Mouse (Mus musculus): ENCODE results near the gene Dbn1.
A peak's percentile ranks its signal among the peaks of the same experiment; 100 is the strongest.

The Dbn1 gene

DNA sequence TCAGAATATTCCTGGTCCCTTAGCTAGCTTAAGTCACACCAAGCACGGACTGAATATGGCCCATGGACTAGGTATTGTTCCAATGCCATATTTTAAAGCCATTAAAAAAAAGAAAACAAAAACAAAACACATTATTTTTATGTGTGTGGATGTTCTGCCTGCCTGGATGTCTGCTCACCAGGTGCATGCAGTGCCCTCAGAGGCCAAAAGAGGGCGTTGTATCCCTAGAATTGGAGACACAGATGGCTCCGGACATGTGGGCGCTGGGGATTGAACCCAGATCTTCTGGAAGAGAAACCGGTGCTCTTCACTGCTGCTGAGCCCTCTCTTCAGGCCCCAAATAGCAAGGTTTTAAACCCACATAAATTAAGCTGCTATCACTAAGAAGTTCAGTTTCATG is 9.9 kb downstream of the Dbn1 start:
- DNase-seq (ENCODE audit: low spot score in 2 of 2), result peak in 1 of 2 experiments; percentile 62

DNA sequence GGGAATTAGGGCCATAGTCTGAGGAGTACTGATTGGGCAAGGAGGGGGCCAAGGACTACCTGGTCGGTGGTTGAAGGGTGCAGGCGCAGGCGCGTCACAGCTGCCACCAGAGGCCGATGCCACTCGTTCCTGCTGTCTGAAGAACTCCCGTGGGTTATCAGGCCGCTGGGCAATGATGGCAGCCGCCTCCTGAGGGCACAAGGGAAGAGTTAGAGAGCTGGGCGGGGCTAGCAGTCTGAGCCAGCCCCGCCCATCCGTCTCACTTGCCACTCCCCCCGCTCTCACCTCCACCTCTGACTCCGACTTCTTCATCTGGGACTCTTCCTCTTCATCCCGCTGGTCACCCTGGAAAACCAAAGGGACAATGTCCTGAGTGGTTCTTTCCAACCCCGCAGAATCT is 10.4 kb downstream of the Dbn1 start:
- no peak for DNase-seq (ENCODE audit: low spot score in 2 of 2)

DNA sequence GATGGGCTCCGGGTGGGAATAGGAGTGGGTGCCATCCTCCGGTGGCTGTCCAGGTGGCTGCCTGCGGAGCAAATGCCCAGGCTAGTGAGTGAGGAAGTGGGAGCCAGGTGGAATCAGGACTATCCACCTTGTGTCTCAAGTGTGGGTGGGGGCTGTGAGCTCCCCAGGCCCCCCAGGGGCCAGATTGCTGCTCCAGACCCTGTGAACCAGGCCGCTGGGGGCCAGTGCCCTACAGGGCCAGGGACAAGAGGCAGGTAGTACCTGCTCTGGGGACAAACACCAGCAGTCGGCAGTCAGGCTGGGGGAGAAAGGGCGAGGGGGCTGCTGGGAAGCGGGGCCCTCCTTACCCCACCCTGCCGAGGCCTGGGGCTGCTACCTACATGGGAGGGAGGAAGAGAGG is 11.7 kb downstream of the Dbn1 start:
- no peak for DNase-seq (ENCODE audit: low spot score in 2 of 2)

DNA sequence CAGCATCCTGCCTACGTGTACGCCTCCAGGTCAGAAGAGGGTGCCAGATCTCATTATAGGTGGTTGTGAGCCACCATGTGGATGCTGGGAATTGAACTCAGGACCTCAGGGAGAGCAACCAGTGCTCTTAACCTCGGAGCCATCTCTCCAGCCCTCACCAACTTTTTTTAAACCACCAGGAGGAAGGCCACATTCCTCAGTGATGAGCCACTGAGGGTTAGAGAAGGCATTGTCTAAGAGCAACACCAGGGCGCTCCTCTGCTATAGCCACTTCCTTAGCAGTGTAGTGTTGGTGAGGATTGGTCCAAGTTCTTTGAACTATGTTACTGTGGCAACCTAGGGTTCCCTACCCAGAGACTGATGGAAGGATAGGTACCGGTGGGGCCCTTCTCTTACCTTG is 12.2 kb downstream of the Dbn1 start:
- no peak for DNase-seq (ENCODE audit: low spot score in 2 of 2)

DNA sequence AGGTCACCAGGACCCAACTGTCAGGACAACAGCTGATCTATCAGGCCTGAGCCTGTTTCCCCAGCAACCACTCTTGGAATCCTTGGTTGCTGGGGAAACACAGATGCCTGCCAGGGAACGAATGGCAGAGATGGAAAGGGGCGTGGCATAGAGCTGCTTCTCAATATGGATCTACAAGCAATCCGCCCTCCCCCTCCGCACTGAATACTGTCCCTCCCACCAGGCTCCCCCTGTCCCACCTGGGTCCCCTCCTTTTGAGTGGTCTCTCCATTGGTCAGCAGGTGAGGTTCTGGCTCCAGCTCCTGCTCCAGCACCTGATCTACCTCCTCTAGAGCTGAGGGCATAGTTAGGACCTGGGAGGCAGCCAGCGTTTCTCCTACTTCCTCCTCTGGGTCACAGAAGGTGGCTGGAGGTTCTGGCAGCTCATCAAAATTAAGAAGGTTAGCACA is 13.3 kb downstream of the Dbn1 start:
- DNase-seq (ENCODE audit: low spot score in 2 of 2), result peak in 1 of 2 experiments; percentile 78

DNA sequence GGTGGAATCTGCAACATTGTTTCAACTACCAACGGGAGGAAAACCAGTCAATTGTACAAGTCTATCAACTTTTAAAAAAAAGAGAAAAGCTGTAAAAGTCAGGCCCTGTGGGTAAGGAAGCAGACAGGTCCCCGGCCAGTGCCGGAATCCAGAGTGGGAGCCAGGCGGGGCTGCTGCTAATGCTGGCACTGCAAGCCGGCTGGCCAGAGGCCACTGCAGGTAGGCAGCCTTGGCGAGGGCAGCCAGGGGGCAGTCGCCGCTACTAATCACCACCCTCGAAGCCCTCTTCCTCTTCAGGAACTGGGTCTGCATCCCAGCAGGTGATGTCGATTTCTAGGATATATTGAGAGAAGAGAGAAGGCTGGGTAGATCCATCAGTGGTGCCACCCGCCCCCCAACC is 13.9 kb downstream of the Dbn1 start:
- DNase-seq (ENCODE audit: low spot score in 2 of 2), result peak in 1 of 2 experiments; percentile 20

DNA sequence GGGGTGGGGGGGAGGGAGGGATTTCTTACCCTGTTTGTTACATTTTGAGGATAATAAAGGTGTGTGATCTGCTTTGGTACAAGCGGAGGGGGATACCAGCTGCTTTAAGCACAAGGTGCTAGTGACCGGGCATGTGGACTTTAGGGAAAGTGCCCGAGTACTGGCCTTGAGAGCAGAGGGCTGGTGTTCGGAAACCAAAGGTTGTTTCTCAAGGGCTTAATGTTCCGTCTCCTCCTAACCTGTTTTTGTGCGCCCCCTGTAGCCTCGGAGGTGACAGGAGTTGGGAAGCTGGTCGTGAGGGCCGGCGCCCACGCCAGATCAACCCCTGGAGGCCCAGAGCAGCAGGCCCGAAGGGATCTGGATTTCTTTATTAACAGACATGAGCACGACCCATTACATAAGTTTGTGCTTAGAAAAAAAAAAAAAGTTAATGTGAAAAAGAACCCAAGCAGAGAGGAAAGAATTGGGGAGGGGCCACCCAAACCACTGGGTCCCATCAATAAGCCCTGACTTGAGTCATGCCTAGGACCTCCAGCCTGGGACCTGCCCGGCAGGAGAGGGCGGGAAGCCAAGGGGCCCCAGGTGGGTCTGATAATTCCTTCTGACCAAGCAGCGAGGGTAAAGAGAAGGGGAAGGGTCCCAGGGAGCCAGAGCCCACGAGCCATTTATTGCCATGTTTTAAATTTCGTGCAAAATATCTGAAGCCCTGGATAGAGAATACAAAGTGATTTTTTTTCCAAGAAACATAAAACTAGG is 14.7 kb downstream of the Dbn1 start:
- peak in 1 of 2 experiments; percentile 34 for DNase-seq (ENCODE audit: low spot score in 2 of 2)

DNA sequence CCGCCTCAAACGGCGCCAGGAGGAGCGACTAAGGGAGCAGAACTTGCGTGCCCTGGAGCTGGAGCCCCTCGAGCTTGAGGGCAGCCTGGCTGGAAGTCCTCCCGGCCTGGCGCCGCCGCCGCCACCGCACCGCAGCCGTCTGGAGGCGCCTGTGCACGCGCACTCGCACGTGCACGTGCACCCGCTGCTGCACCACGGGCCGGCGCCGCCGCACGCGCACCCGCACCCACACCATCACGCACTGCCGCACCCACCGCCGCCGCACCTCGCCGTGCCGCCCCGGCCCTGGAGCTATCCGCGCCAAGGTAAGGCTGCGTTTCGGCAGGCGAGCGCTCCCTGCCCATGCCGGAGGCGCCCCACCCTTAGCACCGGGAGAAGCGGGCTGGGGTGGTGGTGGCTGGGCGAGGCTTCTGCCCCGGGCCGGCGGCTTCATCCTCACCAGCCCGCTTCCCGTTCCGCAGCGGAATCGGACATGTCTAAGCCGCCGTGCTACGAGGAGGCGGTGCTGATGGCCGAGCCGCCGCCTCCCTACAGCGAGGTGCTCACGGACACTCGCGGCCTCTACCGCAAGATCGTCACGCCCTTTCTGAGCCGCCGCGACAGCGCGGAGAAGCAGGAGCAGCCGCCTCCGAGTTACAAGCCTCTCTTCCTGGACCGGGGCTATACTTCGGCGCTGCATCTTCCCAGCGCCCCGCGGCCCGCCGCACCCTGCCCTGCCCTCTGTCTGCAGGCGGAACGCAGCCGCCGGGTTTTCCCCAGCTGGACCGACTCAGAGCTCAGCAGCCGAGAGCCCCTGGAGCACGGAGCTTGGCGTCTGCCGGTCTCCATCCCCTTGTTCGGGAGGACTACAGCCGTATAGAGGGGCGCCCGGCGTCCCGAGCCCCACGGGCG is 15.5 kb downstream of the Dbn1 start:
- peak in 1 of 2 experiments; percentile 79 for DNase-seq (ENCODE audit: low spot score in 2 of 2)

DNA sequence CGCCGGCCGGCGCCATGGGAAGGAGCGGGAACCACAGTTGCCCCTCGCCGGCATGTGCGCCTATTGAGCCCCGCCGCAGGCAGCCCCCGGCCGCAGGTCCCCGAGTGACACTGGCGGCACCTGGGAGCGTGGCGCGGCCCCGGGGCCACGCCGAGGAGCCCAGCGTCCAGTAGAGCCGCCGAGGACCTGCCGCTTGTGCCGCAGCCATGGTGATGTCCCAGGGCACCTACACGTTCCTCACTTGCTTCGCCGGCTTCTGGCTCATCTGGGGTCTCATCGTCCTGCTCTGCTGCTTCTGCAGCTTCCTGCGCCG is 16.1 kb downstream of the Dbn1 start:
- no peak for DNase-seq (ENCODE audit: low spot score in 2 of 2)

DNA sequence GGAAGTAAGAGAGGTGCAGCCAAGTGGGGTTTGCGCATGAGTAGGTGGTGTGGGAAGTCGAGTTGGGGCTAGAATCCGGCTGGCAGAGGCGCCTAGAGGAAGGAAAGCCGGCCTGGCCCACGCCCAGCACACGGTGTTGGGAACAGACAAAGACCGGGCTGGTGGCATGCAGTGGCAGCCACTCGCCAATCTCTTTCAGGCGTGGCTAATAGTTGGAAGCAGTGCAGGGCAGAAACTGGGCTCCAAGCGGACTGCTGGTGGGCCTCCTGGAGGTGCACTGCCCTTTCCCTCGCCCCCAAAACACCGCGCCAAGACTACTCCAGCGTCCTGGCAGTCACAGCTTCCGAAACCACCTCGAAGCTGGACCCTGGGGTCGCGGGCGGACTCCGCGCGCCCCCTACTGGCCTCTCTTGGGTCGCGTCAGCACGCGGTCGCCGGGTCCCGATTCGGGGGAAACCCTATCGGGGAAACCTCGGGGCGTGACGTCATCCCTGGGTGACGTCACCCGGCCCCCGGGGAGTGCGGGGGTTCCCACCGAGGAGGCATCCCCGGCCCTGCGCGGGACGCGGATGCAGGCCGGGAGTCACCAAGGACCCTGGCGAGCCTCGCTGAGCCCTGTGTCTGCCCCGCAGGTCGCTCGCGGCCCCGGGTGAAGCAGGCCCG is 16.6 kb downstream of the Dbn1 start:
- peak in 1 of 2 experiments; percentile 76 for DNase-seq (ENCODE audit: low spot score in 2 of 2)

DNA sequence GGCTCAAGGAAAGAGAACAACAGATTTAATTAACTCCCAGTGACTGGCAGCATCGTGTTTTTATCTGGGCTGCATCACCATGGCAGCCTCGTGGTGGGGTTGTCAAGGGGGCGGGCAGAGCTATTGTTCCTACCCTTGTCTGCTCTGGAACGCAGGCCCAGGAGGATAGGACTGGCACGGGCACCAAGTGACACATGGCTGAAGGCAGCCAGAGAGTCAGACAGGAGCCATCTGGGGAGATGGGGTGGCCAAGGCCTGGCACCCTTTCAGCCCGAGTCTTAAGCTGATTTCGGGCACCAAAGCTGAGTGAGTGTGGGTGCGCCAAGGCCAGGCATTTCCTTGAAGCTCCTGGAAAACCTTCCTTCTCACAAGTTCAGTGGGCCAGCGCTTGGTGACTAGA is 17.5 kb downstream of the Dbn1 start:
- DNase-seq (ENCODE audit: low spot score in 2 of 2), result no peak

DNA sequence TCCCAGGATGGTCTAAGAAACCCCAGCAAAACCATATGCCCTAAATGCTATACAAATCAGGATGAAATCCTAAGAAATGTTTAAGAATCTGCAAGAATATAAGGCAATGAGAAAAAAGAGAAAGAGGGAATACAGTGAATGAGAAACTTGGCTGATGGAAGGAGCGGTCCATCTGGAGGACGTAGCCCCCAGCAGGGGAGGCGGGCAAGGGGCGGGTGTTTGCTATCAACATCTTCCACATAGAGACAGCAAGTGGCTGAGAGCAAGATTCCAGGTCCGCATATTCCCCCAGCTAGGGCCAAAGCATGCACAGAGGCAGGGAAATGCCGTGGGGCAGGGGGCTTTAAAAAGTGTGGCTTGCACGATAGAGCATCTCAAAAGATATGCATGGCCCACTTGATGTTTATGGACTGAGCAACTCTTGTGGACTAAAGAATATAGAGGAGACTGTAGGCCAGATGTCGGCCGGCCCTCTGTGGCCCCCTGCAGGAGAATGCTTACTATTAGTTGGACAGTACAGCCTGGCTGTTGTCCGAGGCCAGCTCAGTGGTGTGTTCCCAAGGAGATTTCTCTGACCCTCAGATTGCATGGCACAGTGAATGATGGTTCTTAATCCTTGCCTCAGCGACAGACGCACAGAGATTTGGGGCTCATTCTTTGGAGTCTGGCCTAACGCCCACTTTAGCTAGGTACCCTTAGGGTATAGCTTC is 18.9 kb downstream of the Dbn1 start:
- DNase-seq (ENCODE audit: low spot score in 2 of 2), result no peak

DNA sequence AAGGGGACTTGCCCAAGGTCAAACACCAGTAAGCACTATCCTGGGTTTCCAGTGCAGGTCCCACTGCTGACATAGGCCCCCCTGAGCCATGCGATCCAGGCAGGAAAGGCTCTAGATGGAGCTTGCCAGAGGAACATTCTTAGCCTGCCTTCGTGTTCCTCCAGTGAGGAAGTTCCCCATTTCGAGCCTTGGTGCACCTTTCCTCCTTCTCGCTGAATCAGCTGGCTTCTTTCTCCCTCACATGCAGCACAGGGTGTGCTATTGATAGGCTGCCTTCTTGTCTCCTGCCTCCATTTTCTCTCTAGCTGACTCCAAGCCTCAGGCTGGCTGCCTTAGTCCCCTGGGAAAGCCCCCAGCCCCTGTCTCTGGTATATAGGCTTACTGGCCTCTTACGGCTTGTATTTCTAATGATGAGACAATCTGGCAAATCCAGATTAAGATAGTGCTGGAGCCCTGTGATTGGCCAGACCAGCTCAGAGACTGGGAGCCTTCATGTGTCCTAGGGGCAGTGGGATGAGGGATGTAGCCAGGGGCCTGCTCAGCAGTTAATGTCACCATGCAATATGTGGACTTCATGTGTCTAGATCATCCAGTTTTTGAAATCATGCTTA is 22.0 kb downstream of the Dbn1 start:
- DNase-seq (ENCODE audit: low spot score in 2 of 2), result no peak

DNA sequence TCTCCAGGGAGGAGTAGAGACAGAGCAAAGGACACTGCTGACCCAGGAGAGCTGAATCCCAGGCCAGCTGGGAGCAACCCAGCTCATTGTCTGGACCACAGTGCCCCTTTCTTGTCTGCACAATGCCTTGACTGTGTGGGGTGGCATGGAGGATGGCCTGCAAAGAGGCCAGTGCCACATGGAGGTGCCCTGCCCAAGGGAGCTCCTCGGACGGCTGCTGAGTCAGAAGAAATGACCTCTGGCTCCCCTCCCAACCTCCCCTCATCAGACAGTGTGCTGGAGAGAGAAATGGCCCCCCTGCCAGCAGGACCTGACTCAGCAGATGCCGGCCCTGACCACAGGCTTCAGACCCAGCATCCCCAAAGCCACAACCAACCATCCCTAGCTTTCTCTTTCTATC is 22.7 kb downstream of the Dbn1 start:
- no peak for DNase-seq (ENCODE audit: low spot score in 2 of 2)

DNA sequence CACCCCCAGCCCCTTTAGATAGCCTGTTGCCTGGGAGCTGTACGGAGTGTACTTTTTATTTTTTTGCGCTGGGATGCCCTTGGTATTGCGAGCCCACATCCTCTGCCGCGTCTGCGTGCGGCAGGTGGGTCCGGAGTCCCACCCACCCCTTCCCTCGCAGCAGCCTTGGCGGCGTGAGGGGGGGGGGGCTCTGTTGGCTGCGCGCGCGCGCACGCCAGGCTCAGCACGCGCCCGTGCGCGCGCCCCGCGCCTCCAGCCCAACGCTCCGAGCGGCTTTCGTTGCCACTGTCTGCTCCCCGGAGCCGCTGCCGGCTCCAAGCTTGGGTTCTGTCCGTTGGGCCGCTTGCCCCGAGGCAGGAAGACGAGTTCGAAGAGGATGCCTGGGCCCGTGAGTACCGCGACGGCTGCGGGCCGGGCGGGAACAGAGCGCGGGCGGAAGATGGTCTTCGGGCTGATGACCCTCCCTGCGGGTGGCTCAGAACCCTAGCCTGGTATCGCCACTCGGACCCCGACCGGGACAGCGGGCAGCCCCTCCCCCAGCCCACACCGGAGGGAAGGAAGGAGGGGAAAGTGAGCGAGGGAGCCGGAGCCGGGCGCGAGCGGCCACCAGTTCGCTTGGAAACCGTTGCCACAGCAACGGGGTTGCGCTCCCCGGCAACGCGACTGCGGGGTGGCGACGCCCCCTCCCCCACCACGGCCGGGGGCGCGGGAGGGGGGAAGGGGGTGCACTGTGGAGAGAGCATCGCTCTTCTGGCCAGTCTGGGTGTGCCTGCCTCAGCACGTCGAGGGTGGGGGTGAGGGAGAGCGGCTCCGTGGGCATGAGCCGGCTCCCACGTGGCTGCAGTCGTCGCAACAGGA is 23.7 kb downstream of the Dbn1 start, which contains the start of gene Prr7:
Gene Prr7 (plus strand): TSS at position 241 of the 858 bp plus-strand sequence.
- DNase-seq (ENCODE audit: low spot score in 2 of 2), result peak; percentile 54 to 70

DNA sequence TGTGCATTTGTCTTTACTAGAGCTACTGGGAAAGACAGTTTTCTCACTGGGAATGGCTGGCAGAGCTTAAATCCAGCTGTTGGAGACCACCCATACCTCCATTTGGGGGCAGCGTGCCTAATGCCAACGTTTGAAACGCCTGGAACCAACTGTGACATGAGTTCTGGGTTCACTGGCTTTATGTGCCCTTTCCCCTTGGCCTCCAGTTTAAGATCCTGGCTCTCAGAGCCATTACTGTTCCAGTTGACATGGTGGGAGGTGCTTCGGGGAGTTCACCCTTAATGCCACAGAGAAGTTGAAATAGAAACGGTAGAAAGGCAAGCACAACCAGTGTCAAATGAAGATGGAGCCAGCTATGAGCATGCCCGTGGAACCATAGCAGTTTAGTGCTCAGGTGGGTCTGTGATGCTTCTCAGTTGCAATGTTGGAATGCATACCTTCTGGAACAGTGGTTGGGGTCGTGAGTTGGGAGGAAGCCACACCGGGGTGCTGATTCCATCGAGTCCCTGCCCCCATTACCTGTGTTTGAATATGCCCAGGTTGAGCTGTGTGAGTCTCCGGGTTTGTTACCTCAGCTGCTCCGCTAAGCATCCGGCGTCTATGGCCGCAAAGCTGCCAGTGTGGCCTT is 24.4 kb downstream of the Dbn1 start:
- DNase-seq (ENCODE audit: low spot score in 2 of 2), result no peak

DNA sequence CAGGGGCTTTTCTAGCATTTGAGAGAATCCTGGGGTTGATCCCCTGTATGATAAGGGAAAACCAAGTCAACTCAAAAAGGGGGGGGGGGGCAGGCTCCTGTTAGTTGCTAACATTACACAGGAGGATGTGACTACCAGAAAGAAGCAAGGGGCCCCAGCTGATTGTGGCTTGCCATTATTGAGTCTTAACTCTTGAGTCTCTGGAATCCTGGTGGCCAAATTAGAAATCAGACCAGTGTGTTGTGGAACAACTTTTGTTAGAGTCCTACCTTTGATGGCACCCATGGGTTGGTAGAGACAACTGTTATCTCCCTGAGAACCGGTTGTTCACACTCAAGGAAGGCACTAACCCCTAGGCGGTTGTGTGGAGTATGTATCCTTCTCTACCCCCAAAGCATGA is 24.9 kb downstream of the Dbn1 start:
- no peak for DNase-seq (ENCODE audit: low spot score in 2 of 2)

DNA sequence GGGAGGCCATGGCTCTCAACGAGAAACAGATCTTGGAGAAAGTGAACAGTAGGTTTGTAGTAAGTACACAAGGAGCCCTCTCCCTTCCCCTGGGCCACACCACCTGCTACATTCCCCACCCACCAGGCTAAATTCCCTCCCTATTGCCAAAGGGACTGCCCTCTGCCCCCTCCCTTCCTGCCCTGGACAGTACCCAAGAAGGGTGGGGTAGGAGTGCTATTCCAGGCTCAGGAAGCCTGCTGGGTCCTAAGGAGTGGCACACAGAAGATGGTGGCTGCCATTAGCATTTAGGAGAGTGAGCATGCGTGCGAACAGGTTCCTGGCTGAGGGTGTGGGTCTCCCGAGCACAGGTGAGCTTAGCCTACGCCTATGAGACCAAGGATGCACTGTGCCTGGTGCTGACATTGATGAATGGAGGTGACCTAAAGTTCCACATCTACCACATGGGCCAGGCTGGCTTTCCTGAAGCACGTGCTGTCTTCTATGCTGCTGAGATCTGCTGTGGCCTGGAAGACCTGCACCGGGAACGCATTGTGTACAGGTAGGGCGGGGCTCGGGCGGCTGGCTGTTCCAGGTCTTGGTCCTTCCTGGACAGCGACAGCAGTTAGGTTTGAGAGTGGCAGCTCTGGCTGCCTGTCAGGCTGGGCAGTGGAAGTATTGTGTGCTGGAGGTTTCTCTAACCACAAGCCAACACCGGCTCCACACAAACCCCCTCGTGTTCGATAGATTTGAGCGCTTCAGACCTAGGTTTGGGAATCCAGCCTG is 35.9 kb downstream of the Dbn1 start:
- DNase-seq (ENCODE audit: low spot score in 2 of 2), result no peak

DNA sequence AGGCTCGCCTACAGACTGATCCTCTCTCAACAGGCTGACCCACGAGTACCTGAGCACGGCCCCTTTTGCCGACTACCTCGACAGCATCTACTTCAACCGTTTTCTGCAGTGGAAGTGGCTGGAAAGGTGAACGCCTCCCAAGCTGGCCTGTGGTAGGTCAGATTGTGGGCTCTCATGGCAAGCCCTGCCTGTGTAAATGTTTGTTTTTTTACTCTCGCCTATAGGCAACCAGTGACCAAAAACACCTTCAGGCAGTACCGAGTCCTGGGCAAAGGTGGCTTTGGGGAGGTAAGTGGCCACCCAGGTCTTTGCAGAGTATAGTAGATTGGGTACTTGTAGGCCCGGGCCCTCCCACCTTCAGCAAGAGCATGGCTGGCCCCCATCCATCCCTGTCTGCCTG is 36.6 kb downstream of the Dbn1 start:
- no peak for DNase-seq (ENCODE audit: low spot score in 2 of 2)

Measured in left cerebral cortex, adult 9 months (tissue).